Mouse (Mus musculus): ENCODE data around the gene Tbccd1. TPM values are rescaled to one million over a fixed set of nuclear protein-coding genes. Genes with fewer than 3 reads are reported as not detected.

Tbccd1 gene
- polyA plus RNA-seq (2016; fragmentation: Nextera tagmentation; extraction: Ambion mirVana), result 35.3 and 36.0 TPM in 2 replicates

DNA sequence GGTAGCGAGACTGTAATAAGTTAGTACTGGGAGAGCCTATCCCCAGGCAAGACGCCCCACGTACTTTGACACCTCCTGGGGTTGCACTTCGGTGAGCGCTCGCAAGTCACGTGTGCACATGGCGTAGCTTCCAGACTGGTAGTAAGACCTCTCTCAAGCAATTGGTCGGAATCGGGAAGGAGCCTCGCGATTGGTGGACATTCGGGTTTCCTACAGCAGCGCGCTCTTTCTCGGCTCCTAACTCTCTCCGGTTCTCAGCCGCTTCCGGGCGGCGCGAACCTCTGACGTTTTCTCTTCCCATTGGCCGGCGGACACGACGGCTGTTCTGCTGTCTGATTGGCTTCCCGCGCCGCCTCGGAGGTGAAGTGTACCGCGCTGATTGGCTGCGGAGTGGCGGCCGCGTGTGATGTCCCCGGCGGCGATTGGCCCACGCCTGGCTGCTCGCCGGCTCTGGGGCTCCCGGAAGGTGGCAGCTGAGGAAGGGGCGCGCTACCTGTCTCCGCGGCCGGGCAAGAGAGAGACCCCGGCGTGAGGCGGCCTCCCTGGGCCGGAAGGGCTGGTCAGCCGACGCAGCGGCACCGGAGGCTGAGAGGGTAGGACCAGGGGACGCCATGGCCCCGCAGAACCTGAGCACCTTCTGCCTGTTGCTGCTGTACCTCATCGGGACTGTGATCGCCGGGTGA is at the start of gene Tbccd1, which contains the start of gene Dnajb11:
Gene Tbccd1 (minus strand): TSS at position 239 of the 683 bp plus-strand sequence.
Gene Dnajb11 (plus strand): TSS at position 415 of the 683 bp plus-strand sequence.
- H3K27me3 ChIP-seq (ENCODE audit: poor library complexity, severe bottlenecking), result no peaks in the 10 kb centered on the region
- peaks cover 22% of the 10 kb centered on the region for H3K4me1 ChIP-seq
- peaks cover 33% of the 10 kb centered on the region for H3K36me3 ChIP-seq (replicated peaks)
- peak within 1 kb of the TSS; percentile 90 for H3K27ac ChIP-seq
- H3K9me3 ChIP-seq, result no peaks in the 10 kb centered on the region
- under 1% methylated on average over 62 of the region's 62 CpGs for WGBS
- peak; percentile 99 for DNase-seq (ENCODE audit: extremely low spot score, low spot score)
- H3K4me3 ChIP-seq, result peak within 1 kb of the TSS; percentile 93

DNA sequence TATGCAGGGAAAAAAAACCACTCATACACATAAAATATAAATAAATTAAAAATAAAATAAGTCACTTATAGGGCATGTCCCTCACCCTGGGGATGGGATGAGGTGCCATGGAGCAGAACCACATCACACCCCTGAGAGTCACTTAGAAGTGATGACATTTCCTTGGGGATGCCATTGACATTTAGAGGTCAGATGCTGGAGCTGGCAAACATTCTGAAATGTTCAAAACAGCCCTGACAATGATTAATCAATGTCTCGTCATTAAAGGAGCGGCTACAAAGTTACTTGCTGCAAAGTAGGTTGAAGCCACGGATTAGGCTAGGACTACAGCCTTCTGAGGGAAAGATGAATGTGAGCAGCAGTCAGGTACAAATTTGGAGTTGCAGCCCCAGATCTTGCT is 43.9 kb upstream of the Tbccd1 start:
- no peak for DNase-seq (ENCODE audit: extremely low spot score, low spot score)
- 89% methylated on average over 3 of the region's 3 CpGs for WGBS

DNA sequence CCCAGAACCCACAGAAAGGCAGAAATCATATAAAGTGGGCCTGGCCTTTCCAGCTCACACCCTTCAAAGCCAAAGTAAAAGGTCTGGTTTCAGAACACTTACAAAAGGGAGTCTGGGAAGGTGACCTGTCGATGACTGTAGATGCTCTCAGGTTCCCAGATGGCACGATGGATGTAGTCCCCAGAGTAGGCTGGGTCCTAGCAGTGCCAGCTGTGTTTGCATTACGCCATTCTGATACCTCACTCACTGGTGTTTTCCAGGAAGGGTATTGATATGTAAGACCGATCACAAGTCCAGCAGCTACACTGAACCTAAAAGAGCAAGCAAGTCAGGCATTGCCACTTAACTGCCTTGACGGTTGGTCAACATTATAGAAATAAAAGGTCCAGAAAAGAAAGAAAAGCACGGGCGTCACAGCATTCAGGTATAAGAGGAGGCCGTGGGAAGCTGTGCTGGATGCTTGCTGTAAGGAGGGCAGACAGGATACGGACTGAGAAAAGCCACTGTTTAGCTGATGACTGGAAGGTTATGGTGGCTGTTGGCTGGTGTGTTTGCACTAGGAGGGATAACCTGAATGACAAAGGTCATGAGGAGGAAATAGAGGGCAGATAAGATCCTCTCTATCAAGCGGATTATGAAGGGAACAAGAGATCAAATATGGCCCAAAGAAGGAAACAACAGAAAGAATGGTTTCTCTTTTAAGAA is 42.5 kb upstream of the Tbccd1 start:
- H3K36me3 ChIP-seq (replicated peaks), result no peaks in the 10 kb centered on the region
- H3K9me3 ChIP-seq, result no peaks in the 10 kb centered on the region
- no peak overlapping the region for H3K4me3 ChIP-seq
- 91% methylated on average over 10 of the region's 10 CpGs for WGBS
- H3K27ac ChIP-seq, result no peak overlapping the region
- H3K4me1 ChIP-seq, result no peaks in the 10 kb centered on the region
- no peak for DNase-seq (ENCODE audit: extremely low spot score, low spot score)
- H3K27me3 ChIP-seq (ENCODE audit: poor library complexity, severe bottlenecking), result no peaks in the 10 kb centered on the region

More for the DNA sequence above, 43.9 kb upstream of the Tbccd1 start:
- Histone ChIP-seq H3K4me3 (no peak overlapping the region), H3K27ac (no peak overlapping the region), H3K27me3 (ENCODE audit: poor library complexity, severe bottlenecking) (no peaks in the 10 kb centered on the region), H3K9me3 (no peaks in the 10 kb centered on the region), H3K36me3 (replicated peaks) (no peaks in the 10 kb centered on the region), H3K4me1 (no peaks in the 10 kb centered on the region)

DNA sequence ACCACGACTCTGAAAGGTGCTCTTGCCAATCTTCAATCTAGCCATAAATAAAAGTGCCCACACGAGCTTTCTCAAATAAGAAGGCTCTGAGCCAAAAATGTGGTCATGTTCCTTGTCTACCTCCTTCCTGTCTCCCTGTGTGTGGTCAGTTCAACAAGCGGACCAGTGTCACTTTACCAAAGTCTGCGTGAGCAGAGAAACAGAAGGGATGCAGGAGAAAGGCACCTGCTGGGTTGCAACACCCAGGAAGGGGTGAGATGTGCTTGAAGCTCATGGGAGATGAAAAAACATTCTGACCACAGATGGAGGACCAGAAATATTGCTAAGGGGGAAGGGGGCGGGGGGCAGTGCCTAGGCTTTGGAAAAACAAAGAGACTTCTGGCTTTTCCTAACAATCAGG is 41.9 kb upstream of the Tbccd1 start:
- Histone ChIP-seq H3K36me3 (replicated peaks) (no peaks in the 10 kb centered on the region), H3K9me3 (no peaks in the 10 kb centered on the region), H3K4me3 (no peak overlapping the region), H3K4me1 (0 out of 2 replicates have a peak, but pooled peaks cover 2% of the 10 kb centered on the region), H3K27me3 (ENCODE audit: poor library complexity, severe bottlenecking) (no peaks in the 10 kb centered on the region), H3K27ac (no peak overlapping the region)
- no peak for DNase-seq (ENCODE audit: extremely low spot score, low spot score)
- 70% methylated on average over 5 of the region's 5 CpGs for WGBS

DNA sequence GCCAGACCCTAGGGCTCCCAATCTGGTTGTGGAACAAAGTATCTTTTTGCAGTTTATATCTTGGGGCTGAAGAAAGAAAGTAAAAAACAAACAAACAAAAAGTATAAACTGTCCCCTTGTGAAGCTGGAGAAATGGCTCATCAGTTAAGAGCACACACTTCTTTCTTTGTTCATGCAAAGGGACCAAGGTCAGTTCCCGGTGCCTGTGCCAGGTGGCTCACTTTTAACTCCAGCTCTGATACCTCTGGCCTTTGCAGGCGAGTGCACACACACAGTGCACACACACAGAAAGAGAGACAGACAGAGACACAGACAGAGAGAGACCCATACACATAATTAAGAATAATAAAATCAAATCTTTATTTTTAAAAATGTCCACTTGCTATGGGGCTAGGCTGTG is 39.1 kb upstream of the Tbccd1 start:
- H3K9me3 ChIP-seq, result no peaks in the 10 kb centered on the region

DNA sequence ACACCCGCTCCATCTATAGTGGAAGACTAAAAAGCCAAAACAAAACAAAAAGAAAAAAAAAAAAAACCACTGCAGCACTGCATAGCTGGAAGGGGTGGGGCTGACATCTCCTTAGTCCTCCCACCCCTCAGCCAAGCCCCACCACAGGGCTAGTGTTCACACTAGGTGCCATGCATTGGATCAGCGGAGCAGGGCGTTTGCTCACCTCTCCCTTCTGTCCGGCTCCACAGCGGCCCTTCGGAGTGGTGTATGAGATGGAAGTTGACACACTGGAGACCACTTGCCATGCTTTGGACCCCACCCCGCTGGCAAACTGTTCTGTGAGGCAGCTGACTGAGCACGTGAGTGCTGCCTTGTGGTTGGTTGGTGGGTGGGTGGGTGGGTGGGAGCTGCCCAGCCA is 36.6 kb upstream of the Tbccd1 start:
- no peaks in the 10 kb centered on the region for H3K9me3 ChIP-seq
- H3K27me3 ChIP-seq (ENCODE audit: poor library complexity, severe bottlenecking), result no peaks in the 10 kb centered on the region
- peaks cover 10% of the 10 kb centered on the region; the same call in 1 of the 2 replicates for H3K4me1 ChIP-seq
- WGBS, result 85% methylated on average over 8 of the region's 8 CpGs
- no peak overlapping the region for H3K4me3 ChIP-seq
- no peaks in the 10 kb centered on the region for H3K36me3 ChIP-seq (replicated peaks)
- DNase-seq (ENCODE audit: extremely low spot score, low spot score), result no peak
- H3K27ac ChIP-seq, result no peak overlapping the region

More for the DNA sequence above, 39.1 kb upstream of the Tbccd1 start:
- Histone ChIP-seq H3K4me1 (peaks cover 9% of the 10 kb centered on the region; the same call in 1 of the 2 replicates), H3K27ac (no peak overlapping the region), H3K27me3 (ENCODE audit: poor library complexity, severe bottlenecking) (no peaks in the 10 kb centered on the region), H3K4me3 (no peak overlapping the region), H3K36me3 (replicated peaks) (no peaks in the 10 kb centered on the region)
- DNase-seq (ENCODE audit: extremely low spot score, low spot score), result no peak
- 81% methylated on average over 2 of the region's 2 CpGs for WGBS

DNA sequence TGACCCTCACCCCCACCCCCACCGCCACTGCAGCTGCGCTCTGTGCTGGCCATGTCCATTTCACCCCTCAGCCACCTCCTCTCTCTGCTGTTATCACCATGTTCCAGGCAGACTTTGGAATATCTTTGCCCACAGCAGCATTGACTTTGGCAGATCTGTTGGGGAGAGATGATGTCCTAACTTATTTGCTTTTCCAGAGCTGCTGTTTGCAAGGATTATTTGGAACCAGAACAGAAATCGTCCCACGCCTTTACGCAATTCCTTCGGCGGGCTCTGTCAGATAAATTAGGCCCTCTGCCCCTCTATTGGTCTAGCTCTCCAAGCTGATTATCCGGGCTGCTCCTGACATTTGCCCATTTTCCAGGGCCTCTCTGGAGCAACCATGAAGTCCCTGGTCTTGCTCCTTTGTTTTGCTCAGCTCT is 34.3 kb upstream of the Tbccd1 start:
- Histone ChIP-seq H3K4me3 (no peak overlapping the region), H3K27me3 (ENCODE audit: poor library complexity, severe bottlenecking) (no peaks in the 10 kb centered on the region), H3K27ac (no peak overlapping the region), H3K9me3 (no peaks in the 10 kb centered on the region), H3K36me3 (replicated peaks) (no peaks in the 10 kb centered on the region), H3K4me1 (peaks cover 16% of the 10 kb centered on the region)
- WGBS, result 90% methylated on average over 8 of the region's 8 CpGs
- no peak for DNase-seq (ENCODE audit: extremely low spot score, low spot score)

DNA sequence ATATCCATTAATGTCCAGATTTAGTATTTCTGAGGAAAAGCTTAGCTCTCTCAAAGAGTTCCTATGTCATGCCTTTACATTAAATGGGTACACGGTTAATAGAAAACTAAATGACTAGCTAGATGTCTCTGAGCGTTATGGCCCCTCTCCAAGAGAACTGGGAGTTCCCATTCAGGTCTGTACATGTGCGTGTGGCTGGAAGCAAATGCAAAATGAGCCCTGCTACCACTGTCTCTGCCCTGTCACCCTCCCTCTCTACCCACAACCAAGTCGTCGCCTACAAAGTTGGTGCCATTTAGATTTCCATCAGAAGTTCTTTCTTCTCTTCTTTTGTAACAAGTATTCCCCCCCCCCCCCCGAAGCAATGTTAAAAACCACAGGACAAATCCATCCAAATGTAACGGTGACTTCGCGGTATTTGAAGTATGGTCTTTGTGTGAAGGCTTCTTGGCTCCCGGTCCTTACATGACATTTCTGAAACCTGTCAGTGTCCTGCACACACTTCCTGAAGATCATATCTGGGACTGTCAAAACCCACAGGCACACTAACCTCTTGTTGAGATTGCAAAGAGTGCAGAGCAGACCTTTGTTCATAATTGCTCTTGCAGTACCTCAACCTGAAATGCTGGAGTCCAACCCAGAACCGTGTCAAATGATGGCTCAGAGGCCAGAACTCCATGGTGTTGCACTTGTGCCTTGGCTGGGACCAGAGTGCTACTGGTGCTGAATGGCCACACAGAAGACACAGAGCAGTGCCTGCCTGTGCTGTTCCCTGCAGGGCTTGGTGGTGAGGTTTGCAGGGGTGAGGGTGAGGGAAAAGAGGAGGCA is 33.4 kb upstream of the Tbccd1 start, which contains the start of gene Ahsg:
Gene Ahsg (plus strand): TSS at position 595 of the 828 bp plus-strand sequence.
- H3K9me3 ChIP-seq, result no peaks in the 10 kb centered on the region
- no peak within 1 kb of the TSS for H3K27ac ChIP-seq
- 89% methylated on average over 11 of the region's 11 CpGs for WGBS
- DNase-seq (ENCODE audit: extremely low spot score, low spot score), result no peak
- no peaks in the 10 kb centered on the region for H3K36me3 ChIP-seq (replicated peaks)
- H3K27me3 ChIP-seq (ENCODE audit: poor library complexity, severe bottlenecking), result no peaks in the 10 kb centered on the region
- H3K4me1 ChIP-seq, result peaks cover 20% of the 10 kb centered on the region
- H3K4me3 ChIP-seq, result no peak within 1 kb of the TSS

DNA sequence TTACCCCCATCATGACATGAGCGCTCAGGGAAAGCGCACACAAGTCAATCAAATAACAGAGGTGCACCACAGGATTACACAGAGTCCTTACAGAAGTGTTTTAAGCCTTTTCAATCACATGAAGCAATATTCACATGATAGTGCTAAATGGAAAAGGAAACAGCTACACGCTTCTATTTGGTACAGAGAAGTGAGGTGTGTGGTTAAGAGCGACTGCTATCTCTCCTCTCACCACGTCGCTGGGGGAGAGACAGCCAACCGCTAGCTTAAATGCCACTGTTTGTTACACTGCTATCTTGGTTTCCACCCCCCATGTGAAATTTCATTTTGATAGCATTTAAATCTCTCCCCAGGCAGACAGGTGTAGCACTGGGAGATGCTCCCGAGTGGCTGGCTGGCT is 32.2 kb upstream of the Tbccd1 start:
- Histone ChIP-seq H3K4me1 (peaks cover 26% of the 10 kb centered on the region), H3K9me3 (no peaks in the 10 kb centered on the region), H3K4me3 (no peak overlapping the region), H3K27me3 (ENCODE audit: poor library complexity, severe bottlenecking) (no peaks in the 10 kb centered on the region), H3K27ac (no peak overlapping the region), H3K36me3 (replicated peaks) (no peaks in the 10 kb centered on the region)
- WGBS, result 93% methylated on average over 8 of the region's 8 CpGs
- no peak for DNase-seq (ENCODE audit: extremely low spot score, low spot score)

DNA sequence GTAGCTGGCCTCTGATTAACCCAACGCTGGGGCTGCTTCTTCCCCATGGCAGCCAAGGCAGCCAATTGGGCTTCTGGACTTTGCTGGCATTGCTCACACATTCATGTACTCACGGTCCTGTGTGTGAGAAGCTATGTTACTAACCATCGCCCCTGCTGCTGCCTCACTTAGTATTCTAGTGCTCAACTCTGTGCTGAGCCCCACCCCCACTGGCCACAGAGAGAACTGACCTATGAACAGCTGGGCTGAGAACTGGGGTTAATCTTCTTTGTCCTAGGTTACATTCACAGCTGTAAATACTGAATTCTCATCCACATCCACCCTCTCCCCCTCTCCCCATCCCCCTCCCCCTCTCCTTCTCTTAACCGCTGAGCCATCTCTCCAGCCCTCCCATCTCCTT is 31.4 kb upstream of the Tbccd1 start:
- Histone ChIP-seq H3K4me3 (no peak overlapping the region), H3K27ac (no peak overlapping the region), H3K27me3 (ENCODE audit: poor library complexity, severe bottlenecking) (no peaks in the 10 kb centered on the region), H3K9me3 (no peaks in the 10 kb centered on the region), H3K36me3 (replicated peaks) (no peaks in the 10 kb centered on the region), H3K4me1 (peaks cover 19% of the 10 kb centered on the region)
- DNase-seq (ENCODE audit: extremely low spot score, low spot score), result no peak
- WGBS, result 67% methylated on average over 4 of the region's 4 CpGs

DNA sequence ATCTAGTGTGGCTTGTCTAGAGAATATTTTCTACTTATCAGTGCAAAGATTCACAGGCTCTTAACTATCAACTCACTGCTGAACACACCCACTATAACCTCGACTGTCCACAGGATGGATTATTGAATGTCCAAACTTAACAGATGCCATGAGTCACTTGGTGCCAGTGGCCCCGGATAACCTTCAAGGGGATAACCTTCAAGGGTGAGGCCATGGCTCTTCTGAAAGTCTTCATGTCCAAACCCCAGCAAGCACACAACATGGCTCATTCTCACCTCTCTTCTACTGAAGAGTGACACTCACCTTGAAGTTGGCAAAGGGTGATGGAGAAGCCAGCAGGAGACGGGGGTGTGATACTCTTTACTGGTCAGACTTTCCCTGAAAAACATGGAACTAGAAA is 29.3 kb upstream of the Tbccd1 start:
- peaks cover 6% of the 10 kb centered on the region for H3K27me3 ChIP-seq (ENCODE audit: poor library complexity, severe bottlenecking)
- H3K36me3 ChIP-seq (replicated peaks), result no peaks in the 10 kb centered on the region
- no peak overlapping the region for H3K27ac ChIP-seq
- DNase-seq (ENCODE audit: extremely low spot score, low spot score), result no peak
- H3K9me3 ChIP-seq, result no peaks in the 10 kb centered on the region
- H3K4me3 ChIP-seq, result no peak overlapping the region
- peaks cover 20% of the 10 kb centered on the region for H3K4me1 ChIP-seq
- WGBS, result 81% methylated on average over 3 of the region's 3 CpGs

DNA sequence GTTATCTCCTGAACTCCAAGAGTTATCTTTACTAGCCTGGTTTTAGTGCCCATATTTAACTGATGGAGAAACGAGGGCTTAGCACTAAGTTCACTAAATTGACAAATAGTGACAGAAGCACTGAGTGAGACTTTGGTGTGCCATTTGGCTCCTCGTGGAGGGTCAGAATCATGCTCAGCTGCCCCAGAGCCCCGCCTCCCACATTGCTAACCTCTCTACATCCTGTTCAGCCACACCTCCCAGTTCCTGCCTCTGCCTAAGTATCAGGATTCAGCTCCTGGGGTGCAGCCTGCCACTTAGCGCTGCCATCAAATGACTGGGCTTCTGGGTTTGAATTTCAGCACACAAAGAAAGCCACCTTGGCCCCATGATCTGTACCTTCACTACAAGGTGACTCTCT is 27.9 kb upstream of the Tbccd1 start:
- no peak for DNase-seq (ENCODE audit: extremely low spot score, low spot score)
- Histone ChIP-seq H3K9me3 (no peaks in the 10 kb centered on the region), H3K27me3 (ENCODE audit: poor library complexity, severe bottlenecking) (peaks cover 9% of the 10 kb centered on the region), H3K4me1 (peaks cover 34% of the 10 kb centered on the region), H3K36me3 (replicated peaks) (no peaks in the 10 kb centered on the region), H3K4me3 (no peak overlapping the region), H3K27ac (no peak overlapping the region)
- 60% methylated on average over 4 of the region's 4 CpGs for WGBS
